Mouse (Mus musculus) midbrain, embryonic 14.5 days (tissue): ENCODE measurements around the gene Zdhhc22. TPM values are rescaled to one million over a fixed set of nuclear protein-coding genes. Genes with fewer than 3 reads are reported as not detected.

Experiments
- ATAC-seq: fragments of 200-750 bp; cut with Nextera tagmentation; 2 replicates; pipeline ENCODE4 v1.8.0; 2017; ENCODE audit warnings: moderate number of reproducible peaks, moderate library complexity; ENCODE audit not compliant: low FRiP score, low TSS enrichment
- DNase-seq: peaks from one replicate; pipeline ENCODE4 v3.0.0-alpha.2; 2015
- H3K27ac ChIP-seq: fragments of 300-500 bp; sonication (generic); replicated peaks from 2 replicates; pipeline ENCODE4 v1.5.1; 2014; ENCODE audit warnings: mild to moderate bottlenecking, low read depth, low read length, moderate library complexity
- H3K27me3 ChIP-seq: fragments of 300-500 bp; sonication (generic); 2 replicates; pipeline ENCODE4 v1.6.1; 2014; ENCODE audit warnings: low read length, control low read depth, mixed read lengths; ENCODE audit not compliant: control insufficient read depth, insufficient read depth
- H3K36me3 ChIP-seq: fragments of 300-500 bp; sonication (generic); 2 replicates; pipeline ENCODE4 v1.6.1; 2014; ENCODE audit warnings: low read length, control low read depth; ENCODE audit not compliant: control insufficient read depth, insufficient read depth
- H3K4me1 ChIP-seq: fragments of 300-500 bp; sonication (generic); 2 replicates; pipeline ENCODE4 v1.6.1; 2014; ENCODE audit warnings: mild to moderate bottlenecking, antibody characterized with exemption, low read length, control low read depth; ENCODE audit not compliant: control insufficient read depth, insufficient read depth
- H3K4me2 ChIP-seq: fragments of 300-500 bp; sonication (generic); 2 replicates; pipeline ENCODE4 v1.6.1; 2014; ENCODE audit warnings: mild to moderate bottlenecking, low read length, moderate library complexity
- H3K4me3 ChIP-seq: fragments of 300-500 bp; sonication (generic); replicated peaks from 2 replicates; pipeline ENCODE4 v1.5.1; 2014; ENCODE audit warnings: low read depth, low read length
- H3K9ac ChIP-seq: fragments of 300-500 bp; sonication (generic); replicated peaks from 2 replicates; pipeline ENCODE4 v1.6.1; 2014; ENCODE audit warnings: mild to moderate bottlenecking, low read length, moderate library complexity
- H3K9me3 ChIP-seq: fragments of 300-500 bp; sonication (generic); 2 replicates; pipeline ENCODE4 v1.6.1; 2016; ENCODE audit warnings: low read length, control low read depth, mixed read lengths; ENCODE audit not compliant: control insufficient read depth
- WGBS: fragments of 180-500 bp; shearing (Covaris S2); extraction: QIAGEN DNeasy Blood & Tissue Kit; methylation state at CpG from one replicate; pipeline ENCODE4 v1.1.7; 2014; 5-methylcytosine and 5-hydroxymethylcytosine counted together
- polyA plus RNA-seq: library from polyadenylated mRNA; unstranded; fragments of >200 nt; fragmentation: Nextera tagmentation; extraction: Ambion mirVana; gene quantifications from 2 replicates; pipeline ENCODE4 v1.2.1, GENCODE M21; 2014

The Zdhhc22 gene
- polyA plus RNA-seq = 9.0 and 10.7 TPM in 2 replicates

- DNase-seq (peak; percentile 87), ATAC-seq (peak; percentile 83)
- Histone ChIP-seq H3K27me3 (peaks cover 36% of the 10 kb centered on the region), H3K9me3 (no peaks in the 10 kb centered on the region), H3K4me3 (peak within 1 kb of the TSS; percentile 59), H3K4me1 (peaks cover 23% of the 10 kb centered on the region; the same call in 1 of the 2 replicates), H3K36me3 (no peaks in the 10 kb centered on the region), H3K27ac (peak within 1 kb of the TSS; percentile 60), H3K4me2 (peak within 1 kb of the TSS; percentile 88), H3K9ac (peak within 1 kb of the TSS; percentile 77)
- under 1% methylated on average over 61 of the region's 68 CpGs for WGBS
These were observed at the start of gene Zdhhc22 for GRCm38 (mm10) chr12:86989890-86990754. Gene Zdhhc22, minus strand, starts transcription at chr12:86990430.

GRCm38 (mm10) chr12:87036631-87037030 lies 46.4 kb upstream of the Zdhhc22 start:
- H3K9me3 ChIP-seq = no peaks in the 10 kb centered on the region
- no peak overlapping the region for H3K27ac ChIP-seq
- H3K36me3 ChIP-seq = no peaks in the 10 kb centered on the region
- no peaks in the 10 kb centered on the region for H3K4me1 ChIP-seq
- H3K4me2 ChIP-seq = no peak overlapping the region
- H3K9ac ChIP-seq = no peak overlapping the region
- ATAC-seq (no peak), DNase-seq (no peak)
- no peaks in the 10 kb centered on the region for H3K27me3 ChIP-seq
- 93% methylated on average over 7 of the region's 7 CpGs for WGBS
- no peak overlapping the region for H3K4me3 ChIP-seq

- no peaks in the 10 kb centered on the region for H3K36me3 ChIP-seq
- H3K27ac ChIP-seq = no peak overlapping the region
- H3K9me3 ChIP-seq = no peaks in the 10 kb centered on the region
- 74% methylated on average over 5 of the region's 5 CpGs for WGBS
- no peak overlapping the region for H3K4me2 ChIP-seq
- ATAC-seq (no peak), DNase-seq (no peak)
- no peak overlapping the region for H3K4me3 ChIP-seq
- no peaks in the 10 kb centered on the region for H3K27me3 ChIP-seq
- no peak overlapping the region for H3K9ac ChIP-seq
- peaks cover 4% of the 10 kb centered on the region; the same call in 1 of the 2 replicates for H3K4me1 ChIP-seq
These were observed 41.0 kb upstream of the Zdhhc22 start for GRCm38 (mm10) chr12:87031163-87031763.

DNA sequence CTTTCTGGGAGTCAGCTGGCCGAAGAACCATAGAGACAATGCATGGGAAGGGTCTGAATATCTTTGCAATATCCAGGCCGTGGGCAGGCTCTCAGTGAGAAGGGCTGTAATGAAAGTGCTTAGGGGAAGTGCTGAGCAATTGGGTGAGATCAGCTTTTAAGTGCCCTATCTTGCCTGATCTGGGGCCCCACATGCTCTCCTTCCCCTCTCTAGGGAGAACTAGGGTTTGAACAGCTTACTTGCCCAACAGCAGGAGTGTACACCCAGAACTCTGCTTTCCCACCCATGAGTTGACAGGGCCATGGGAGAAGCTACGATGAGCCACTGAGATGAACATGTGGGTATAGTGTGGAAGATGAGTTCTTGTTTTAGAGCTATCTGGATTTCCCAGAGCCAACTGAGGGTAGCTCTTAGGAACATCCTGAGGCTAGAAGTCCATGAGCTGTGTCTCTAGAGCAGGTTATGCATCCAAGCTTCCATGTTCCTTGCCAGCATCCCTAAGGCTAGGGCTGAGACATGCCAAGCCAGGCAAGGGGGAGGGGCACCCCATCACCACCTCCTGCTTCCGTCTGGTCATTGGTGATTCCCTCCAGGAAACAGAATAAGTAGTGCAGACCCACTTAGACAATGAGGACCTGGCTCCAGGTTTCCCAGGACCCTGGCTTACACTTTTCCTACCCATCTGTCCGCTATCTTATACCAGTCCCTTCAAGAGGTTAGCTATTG lies 39.2 kb upstream of the Zdhhc22 start:
- ATAC-seq (no peak), DNase-seq (no peak)
- Histone ChIP-seq H3K4me1 (peaks cover 4% of the 10 kb centered on the region; the same call in 1 of the 2 replicates), H3K4me3 (no peak overlapping the region), H3K27me3 (no peaks in the 10 kb centered on the region), H3K4me2 (no peak overlapping the region), H3K9ac (no peak overlapping the region), H3K9me3 (no peaks in the 10 kb centered on the region), H3K36me3 (no peaks in the 10 kb centered on the region), H3K27ac (no peak overlapping the region)
- 67% methylated on average over 5 of the region's 5 CpGs for WGBS

DNA sequence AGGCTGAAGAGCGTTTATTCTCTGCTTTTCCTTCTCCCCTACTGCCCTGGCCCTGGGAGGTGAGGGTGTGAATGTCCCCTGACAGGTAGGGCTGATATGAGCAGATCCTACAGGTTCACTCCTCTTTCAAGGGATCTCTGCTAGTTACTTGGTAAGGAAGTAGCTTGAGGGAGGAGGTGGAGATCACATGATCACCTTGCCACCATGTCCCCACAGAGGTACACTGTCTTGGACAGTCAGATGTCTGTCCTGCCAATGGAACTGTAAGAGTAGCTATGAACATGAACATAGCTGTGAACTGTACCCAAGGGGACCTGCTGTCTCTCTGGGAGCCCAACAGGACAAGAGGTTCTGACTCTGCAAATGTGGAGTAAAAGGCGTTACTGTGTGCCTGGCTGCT lies 37.8 kb upstream of the Zdhhc22 start:
- H3K4me3 ChIP-seq = no peak overlapping the region
- peaks cover 4% of the 10 kb centered on the region; the same call in 1 of the 2 replicates for H3K4me1 ChIP-seq
- H3K27ac ChIP-seq = no peak overlapping the region
- no peak for DNase-seq
- peak overlapping the region; percentile 71 for H3K4me2 ChIP-seq
- WGBS = 77% methylated on average over 2 of the region's 2 CpGs
- no peaks in the 10 kb centered on the region for H3K27me3 ChIP-seq
- no peaks in the 10 kb centered on the region for H3K9me3 ChIP-seq
- no peak overlapping the region for H3K9ac ChIP-seq
- ATAC-seq = no peak
- no peaks in the 10 kb centered on the region for H3K36me3 ChIP-seq

DNA sequence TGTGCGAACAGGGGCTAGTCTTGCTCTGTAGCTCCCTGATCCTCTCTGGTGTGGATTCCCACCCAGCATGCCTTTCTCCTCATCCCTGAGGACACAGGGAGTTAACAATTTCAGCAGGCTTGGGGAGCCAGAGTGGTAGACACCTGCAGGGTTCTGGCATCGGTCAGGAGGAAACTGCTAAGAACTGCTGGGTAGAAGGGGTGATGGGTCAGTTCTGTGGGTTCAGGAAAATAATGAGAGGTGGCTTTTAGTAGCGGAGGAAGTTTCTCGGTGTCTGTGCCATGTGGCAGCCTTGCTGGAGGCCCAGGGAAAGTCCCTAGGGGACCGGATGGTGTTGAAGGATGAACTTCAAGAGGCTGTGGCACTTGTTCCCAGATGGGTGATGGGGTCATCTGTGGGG lies 37.2 kb upstream of the Zdhhc22 start:
- Histone ChIP-seq H3K36me3 (no peaks in the 10 kb centered on the region), H3K27me3 (no peaks in the 10 kb centered on the region), H3K4me2 (peak overlapping the region; percentile 71), H3K4me1 (peaks cover 4% of the 10 kb centered on the region; the same call in 1 of the 2 replicates), H3K9me3 (no peaks in the 10 kb centered on the region), H3K27ac (no peak overlapping the region), H3K4me3 (peak overlapping the region; percentile 52), H3K9ac (peak overlapping the region; percentile 73; the same call in 1 of the 2 replicates)
- 45% methylated on average over 5 of the region's 5 CpGs for WGBS
- ATAC-seq (no peak), DNase-seq (no peak)

- Histone ChIP-seq H3K4me3 (peak overlapping the region; percentile 52), H3K36me3 (no peaks in the 10 kb centered on the region), H3K27me3 (no peaks in the 10 kb centered on the region), H3K4me1 (peaks cover 4% of the 10 kb centered on the region; the same call in 1 of the 2 replicates), H3K9ac (peak overlapping the region; percentile 73), H3K9me3 (no peaks in the 10 kb centered on the region), H3K27ac (peak overlapping the region; percentile 82), H3K4me2 (peak overlapping the region; percentile 71)
- ATAC-seq (no peak), DNase-seq (no peak)
- WGBS = 8% methylated on average over 8 of the region's 8 CpGs
These were observed 36.6 kb upstream of the Zdhhc22 start for GRCm38 (mm10) chr12:87026871-87027240.

DNA sequence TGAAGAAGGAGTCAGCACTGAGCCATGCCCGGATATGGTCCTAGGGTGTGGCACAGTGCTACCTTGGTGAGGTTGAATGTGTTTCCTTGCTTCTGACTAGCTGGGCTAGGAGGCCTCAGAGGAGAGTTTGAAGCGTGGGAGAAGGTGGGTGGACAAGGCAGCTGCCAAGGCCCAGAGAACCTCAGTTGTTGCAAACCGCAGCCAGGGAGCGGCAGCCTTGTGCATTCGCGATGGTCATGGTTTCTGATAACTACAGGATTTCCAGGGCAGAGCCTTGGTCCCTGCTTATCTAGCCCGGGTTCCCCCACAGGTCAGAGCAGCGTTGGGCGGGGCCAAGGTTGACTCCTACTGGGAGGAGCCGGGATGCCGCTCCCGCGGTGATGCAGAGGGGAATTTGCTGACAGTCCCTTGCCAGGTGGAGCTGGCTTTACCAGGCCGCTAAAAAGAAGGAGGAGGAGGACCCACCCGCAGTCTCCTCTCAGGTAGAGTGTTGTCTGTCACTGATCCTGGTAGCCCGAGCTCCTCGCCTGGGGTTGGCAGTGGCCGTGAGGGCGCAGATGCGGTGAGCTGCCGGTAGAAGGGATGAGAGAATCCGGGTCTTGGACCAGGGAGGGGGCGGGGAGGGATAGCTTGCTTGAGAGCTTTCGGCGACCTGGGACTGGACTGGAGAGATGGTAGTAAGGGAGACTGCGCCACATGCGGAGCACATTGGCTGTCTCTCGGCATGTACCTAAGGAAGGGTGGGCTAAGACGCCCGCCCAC lies 36.1 kb upstream of the Zdhhc22 start:
- H3K4me3 ChIP-seq = peak overlapping the region; percentile 52
- H3K9me3 ChIP-seq = no peaks in the 10 kb centered on the region
- H3K4me1 ChIP-seq = peaks cover 4% of the 10 kb centered on the region; the same call in 1 of the 2 replicates
- peak overlapping the region; percentile 71 for H3K4me2 ChIP-seq
- peak overlapping the region; percentile 73 for H3K9ac ChIP-seq
- peak; percentile 80 for DNase-seq
- 3% methylated on average over 30 of the region's 30 CpGs for WGBS
- no peaks in the 10 kb centered on the region for H3K27me3 ChIP-seq
- H3K27ac ChIP-seq = peak overlapping the region; percentile 82
- ATAC-seq = peak; percentile 70
- no peaks in the 10 kb centered on the region for H3K36me3 ChIP-seq
